Mouse (Mus musculus) lung, embryonic 14.5 days (tissue): Measurements from ENCODE around the gene Itga10. TPM values are rescaled to one million over a fixed set of nuclear protein-coding genes. Genes with fewer than 3 reads are reported as not detected.
A peak's percentile ranks its signal among the peaks of the same experiment; 100 is the strongest.

Experiments
- ATAC-seq: fragments of 200-750 bp; cut with Nextera tagmentation; 2 replicates; pipeline ENCODE4 v1.8.0; 2017; ENCODE audit warnings: mild to moderate bottlenecking, moderate TSS enrichment, moderate library complexity; ENCODE audit not compliant: insufficient read depth
- DNase-seq: peaks from one replicate; pipeline ENCODE4 v3.0.0-alpha.2; 2015
- H3K27ac ChIP-seq: fragments of 300-500 bp; sonication (generic); 2 replicates; pipeline ENCODE4 v1.5.1; 2014; ENCODE audit warnings: low read depth, mild to moderate bottlenecking, moderate library complexity
- H3K27me3 ChIP-seq: fragments of 300-500 bp; sonication (generic); 2 replicates; pipeline ENCODE4 v1.6.1; 2014; ENCODE audit warnings: low read length, control low read depth; ENCODE audit not compliant: insufficient read depth
- H3K36me3 ChIP-seq: fragments of 300-500 bp; sonication (generic); 2 replicates; pipeline ENCODE4 v1.6.1; 2014; ENCODE audit warnings: control low read depth; ENCODE audit not compliant: insufficient read depth
- H3K4me1 ChIP-seq: fragments of 300-500 bp; sonication (generic); 2 replicates; pipeline ENCODE4 v1.6.1; 2014; ENCODE audit warnings: antibody characterized with exemption, control low read depth; ENCODE audit not compliant: insufficient read depth
- H3K4me2 ChIP-seq: fragments of 300-500 bp; sonication (generic); 2 replicates; pipeline ENCODE4 v1.6.1; 2014; ENCODE audit warnings: mild to moderate bottlenecking
- H3K4me3 ChIP-seq: fragments of 300-500 bp; sonication (generic); 2 replicates; pipeline ENCODE4 v1.5.1; 2014; ENCODE audit warnings: low read depth, low read length
- H3K9ac ChIP-seq: fragments of 300-500 bp; sonication (generic); 2 replicates; pipeline ENCODE4 v1.6.1; 2014
- H3K9me3 ChIP-seq: fragments of 300-500 bp; sonication (generic); 2 replicates; pipeline ENCODE4 v1.6.1; 2016; ENCODE audit warnings: low read depth, low read length, control low read depth
- CTCF ChIP-seq: IDR thresholded peaks from 2 replicates; pipeline ENCODE4 v1.5.1; 2016; ENCODE audit warnings: antibody characterized with exemption, low read depth
- WGBS: fragments of 180-500 bp; shearing (Covaris S2); extraction: QIAGEN DNeasy Blood & Tissue Kit; methylation state at CpG from one replicate; pipeline ENCODE4 v1.1.7; 2014; 5-methylcytosine and 5-hydroxymethylcytosine counted together
- polyA plus RNA-seq: library from polyadenylated mRNA; unstranded; fragments of >200 nt; fragmentation: Nextera tagmentation; extraction: Ambion mirVana; gene quantifications from 2 replicates; pipeline ENCODE4 v1.2.1, GENCODE M21; 2014

The Itga10 gene
- polyA plus RNA-seq, 1 experiment from 2014 or later = 0.70 TPM

- Histone ChIP-seq H3K27ac (no peak overlapping the region), H3K9ac (no peak overlapping the region), H3K4me2 (no peak overlapping the region), H3K4me3 (no peak overlapping the region), H3K9me3 (no peaks in the 10 kb centered on the region), H3K27me3 (no peaks in the 10 kb centered on the region), H3K36me3 (peaks cover 46% of the 10 kb centered on the region), H3K4me1 (peaks cover 7% of the 10 kb centered on the region; the same call in 1 of the 2 replicates)
- DNase-seq (no peak), ATAC-seq (no peak)
- 69% methylated on average over 1 of the region's 1 CpGs for WGBS
- TF ChIP-seq CTCF = no peak
Measured at GRCm38 (mm10) chr3:96634015-96634414, 11.4 kb upstream of the Itga10 start.

- H3K36me3 ChIP-seq = peaks cover 56% of the 10 kb centered on the region
- ATAC-seq = peak; percentile 97
- peak within 1 kb of the TSS; percentile 66 for H3K4me2 ChIP-seq
- DNase-seq = peak; percentile 93
- H3K9me3 ChIP-seq = no peaks in the 10 kb centered on the region
- TF ChIP-seq CTCF = peak; percentile 56
- H3K4me1 ChIP-seq = peaks cover 5% of the 10 kb centered on the region; the same call in 1 of the 2 replicates
- peak within 1 kb of the TSS; percentile 97 for H3K9ac ChIP-seq
- no peaks in the 10 kb centered on the region for H3K27me3 ChIP-seq
- H3K27ac ChIP-seq = peak within 1 kb of the TSS; percentile 86
- 2% methylated on average over 60 of the region's 60 CpGs for WGBS
- H3K4me3 ChIP-seq = peak within 1 kb of the TSS; percentile 93
Measured at GRCm38 (mm10) chr3:96634928-96635879, 10.2 kb upstream of the Itga10 start, which contains the start of the genes Pex11b and Gm42957. TSS of gene Pex11b (plus strand) at chr3:96635376. TSS of gene Gm42957 (plus strand) at chr3:96635474.

GRCm38 (mm10) chr3:96635906-96636305 lies 9.5 kb upstream of the Itga10 start:
- Histone ChIP-seq H3K4me3 (peak overlapping the region; percentile 93), H3K27ac (peak overlapping the region; percentile 86), H3K9ac (peak overlapping the region; percentile 97), H3K4me1 (peaks cover 5% of the 10 kb centered on the region; the same call in 1 of the 2 replicates), H3K36me3 (peaks cover 58% of the 10 kb centered on the region), H3K4me2 (peak overlapping the region; percentile 66), H3K9me3 (no peaks in the 10 kb centered on the region), H3K27me3 (no peaks in the 10 kb centered on the region)
- no peak for DNase-seq
- no peak for ATAC-seq
- WGBS = 5% methylated on average over 15 of the region's 15 CpGs
- TF ChIP-seq CTCF = no peak

- WGBS = 59% methylated on average over 11 of the region's 11 CpGs
- no peak for TF ChIP-seq CTCF
- peak overlapping the region; percentile 66 for H3K4me2 ChIP-seq
- no peak for ATAC-seq
- H3K9ac ChIP-seq = peak overlapping the region; percentile 97
- no peak for DNase-seq
- H3K4me3 ChIP-seq = peak overlapping the region; percentile 93
- no peaks in the 10 kb centered on the region for H3K27me3 ChIP-seq
- peaks cover 5% of the 10 kb centered on the region; the same call in 1 of the 2 replicates for H3K4me1 ChIP-seq
- H3K36me3 ChIP-seq = peaks cover 58% of the 10 kb centered on the region
- no peaks in the 10 kb centered on the region for H3K9me3 ChIP-seq
- H3K27ac ChIP-seq = no peak overlapping the region
Measured at GRCm38 (mm10) chr3:96636448-96636847, 8.9 kb upstream of the Itga10 start.

GRCm38 (mm10) chr3:96639219-96639618 lies 6.2 kb upstream of the Itga10 start:
- DNase-seq = peak; percentile 81
- ATAC-seq = no peak
- no peaks in the 10 kb centered on the region for H3K27me3 ChIP-seq
- H3K36me3 ChIP-seq = peaks cover 57% of the 10 kb centered on the region
- H3K9ac ChIP-seq = no peak overlapping the region
- no peak overlapping the region for H3K27ac ChIP-seq
- no peak overlapping the region for H3K4me2 ChIP-seq
- H3K4me1 ChIP-seq = peaks cover 5% of the 10 kb centered on the region; the same call in 1 of the 2 replicates
- WGBS = 73% methylated on average over 1 of the region's 1 CpGs
- peak; percentile 74 for TF ChIP-seq CTCF
- H3K4me3 ChIP-seq = no peak overlapping the region
- no peaks in the 10 kb centered on the region for H3K9me3 ChIP-seq

DNA sequence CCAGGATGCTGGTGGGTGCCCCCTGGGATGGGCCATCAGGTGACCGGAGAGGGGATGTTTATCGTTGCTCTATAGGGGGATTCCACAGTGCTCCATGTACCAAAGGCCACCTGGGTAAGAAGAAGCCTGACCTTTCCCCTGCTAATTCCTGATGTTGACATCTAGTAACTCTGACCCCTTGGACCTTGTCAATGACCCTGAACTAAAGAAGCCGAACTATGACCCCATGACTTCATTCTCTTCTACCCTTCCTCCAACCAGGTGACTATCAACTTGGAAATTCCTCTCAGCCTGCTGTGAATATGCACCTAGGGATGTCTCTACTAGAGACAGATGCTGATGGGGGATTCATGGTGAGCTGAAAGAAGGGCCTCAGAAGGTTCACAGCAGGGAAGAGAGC lies 2.0 kb downstream of the Itga10 start:
- Histone ChIP-seq H3K27me3 (no peaks in the 10 kb centered on the region), H3K36me3 (peaks cover 21% of the 10 kb centered on the region), H3K4me3 (no peak overlapping the region), H3K4me1 (no peaks in the 10 kb centered on the region), H3K9ac (no peak overlapping the region), H3K4me2 (no peak overlapping the region), H3K27ac (no peak overlapping the region), H3K9me3 (no peaks in the 10 kb centered on the region)
- 76% methylated on average over 3 of the region's 3 CpGs for WGBS
- ATAC-seq = no peak
- TF ChIP-seq CTCF = no peak
- DNase-seq = no peak

GRCm38 (mm10) chr3:96660901-96661300 lies 15.5 kb downstream of the Itga10 start:
- no peak for DNase-seq
- no peaks in the 10 kb centered on the region for H3K9me3 ChIP-seq

More at GRCm38 (mm10) chr3:96660901-96661300, 15.5 kb downstream of the Itga10 start:
- 79% methylated on average over 2 of the region's 2 CpGs for WGBS
- TF ChIP-seq CTCF = no peak
- no peak for ATAC-seq
- no peak overlapping the region for H3K9ac ChIP-seq
- H3K27ac ChIP-seq = no peak overlapping the region
- 0 out of 2 replicates have a peak, but pooled peaks cover 2% of the 10 kb centered on the region for H3K36me3 ChIP-seq
- H3K4me1 ChIP-seq = no peaks in the 10 kb centered on the region
- no peak overlapping the region for H3K4me3 ChIP-seq
- H3K4me2 ChIP-seq = no peak overlapping the region
- no peaks in the 10 kb centered on the region for H3K27me3 ChIP-seq
